27 mouse cellular contexts compared by ENCODE assay signal in the genomic region with DNA sequence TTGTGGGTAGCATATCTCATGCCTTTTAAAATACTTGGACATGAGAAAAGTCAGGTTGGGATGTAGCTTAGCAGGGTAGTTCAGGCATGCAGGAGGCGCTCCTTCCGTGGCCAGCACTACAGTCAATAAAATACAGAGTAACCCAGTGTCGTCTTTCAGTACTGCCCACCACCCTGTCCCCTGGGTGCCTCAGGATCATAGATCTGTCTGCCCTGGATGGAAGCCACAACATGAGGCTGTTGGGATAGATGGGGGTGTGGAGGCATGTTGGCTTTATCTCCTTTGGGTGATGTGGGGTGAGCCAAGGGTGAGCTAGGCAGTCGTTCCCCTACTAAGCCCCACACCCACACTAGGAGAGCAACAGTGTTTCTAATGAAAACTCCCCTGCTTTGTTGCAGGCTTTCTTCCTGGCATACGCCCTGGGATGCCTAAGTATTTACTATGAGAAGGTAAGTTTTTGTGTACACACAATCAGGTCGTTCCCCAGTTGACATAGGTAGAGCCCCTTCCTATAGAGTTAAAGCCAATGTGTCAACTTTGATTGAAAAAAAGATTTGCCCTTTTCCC. TPM values are rescaled to one million over a fixed set of nuclear protein-coding genes. Genes with fewer than 3 reads are reported as not detected.
"Had no signal": no experiment of that assay in that cellular context is flagged by ENCODE, and none has a peak within 500 bp of the region (broad histone marks: within the 10 kb centered on the region; RNA-seq: fewer than 3 reads in every experiment).

No protein-coding gene starts in this region.

- H3K27me3 ChIP-seq: kidney, embryonic 15.5 days; limb, embryonic 13.5 days; liver, embryonic 12.5 days; liver, embryonic 15.5 days; lung, embryonic 15.5 days; megakaryocyte, embryonic 14.5 days; neural tube, embryonic 13.5 days had no signal

- H3K4me1 ChIP-seq: kidney, embryonic 15.5 days; limb, embryonic 13.5 days; liver, embryonic 12.5 days; liver, embryonic 15.5 days; lung, embryonic 15.5 days; megakaryocyte, embryonic 14.5 days; midbrain, embryonic 10.5 days; neural tube, embryonic 13.5 days had no signal

- H3K9ac ChIP-seq: kidney, embryonic 15.5 days; limb, embryonic 13.5 days; liver, embryonic 12.5 days; liver, embryonic 15.5 days; lung, embryonic 15.5 days; neural tube, embryonic 13.5 days had no signal

- H3K27ac ChIP-seq: kidney, embryonic 15.5 days; limb, embryonic 13.5 days; liver, embryonic 12.5 days; liver, embryonic 15.5 days; lung, embryonic 15.5 days; midbrain, embryonic 10.5 days; neural tube, embryonic 13.5 days had no signal

- H3K4me2 ChIP-seq: kidney, embryonic 15.5 days; limb, embryonic 13.5 days; liver, embryonic 12.5 days; liver, embryonic 15.5 days; lung, embryonic 15.5 days; neural tube, embryonic 13.5 days had no signal

- ATAC-seq: liver, embryonic 12.5 days had no signal

- H3K4me3 ChIP-seq: kidney, embryonic 15.5 days; limb, embryonic 13.5 days; liver, embryonic 12.5 days; liver, embryonic 15.5 days; lung, embryonic 15.5 days; megakaryocyte, embryonic 14.5 days; midbrain, embryonic 10.5 days; myocyte; neural tube, embryonic 13.5 days had no signal

- H3K9me3 ChIP-seq: liver, embryonic 15.5 days; lung, embryonic 15.5 days; midbrain, embryonic 10.5 days; neural tube, embryonic 13.5 days had no signal

- DNase-seq: kidney, adult 8-10 months; kidney, postnatal 14 days; kidney, postnatal 4 days; left cerebral cortex, postnatal 4 days; liver; lung, adult 18-20 months; lung, postnatal 10 days; lung, postnatal 36 days; midbrain, embryonic 14.5 days; retina, postnatal 1 day; right cerebral cortex, postnatal 25 days; thymus, adult 18-20 months; thymus, postnatal 36 days had no signal

RNA-seq across cellular contexts. Expression of gene Mkrn2os, which starts 26.8 kb away (rescaled TPM):
- total RNA-seq: layer of hippocampus, adult 18-20 months; layer of hippocampus, postnatal 14 days; left cerebral cortex, adult 8-10 months; left cerebral cortex, postnatal 14 days; left cerebral cortex, postnatal 4 days; neutrophil, adult 5-6 weeks had no signal
